Mouse (Mus musculus): ENCODE measurements around the gene Nras. TPM values are rescaled to one million over a fixed set of nuclear protein-coding genes. Genes with fewer than 3 reads are reported as not detected.

The Nras gene
- polyA plus RNA-seq, 1 experiment from 2014 or later = 111 TPM

DNA sequence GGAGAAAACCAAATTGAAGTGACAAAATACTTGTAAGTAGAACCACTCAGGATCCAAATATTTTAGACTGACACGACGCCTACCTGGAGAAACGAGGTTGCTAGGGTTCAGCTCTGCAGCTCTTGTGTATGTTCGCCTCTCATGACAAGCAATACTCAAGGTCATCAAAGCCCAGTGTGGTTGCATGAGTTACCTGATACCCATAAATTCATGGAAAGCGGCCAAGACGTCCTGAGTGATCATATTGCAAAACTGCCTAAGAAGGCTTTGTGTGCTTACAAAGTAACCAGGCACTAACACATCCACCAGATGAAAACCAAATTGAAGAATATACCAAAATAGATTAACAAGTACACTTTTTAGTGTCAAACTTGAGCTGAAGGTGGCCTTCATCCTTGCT lies 10.9 kb downstream of the Nras start:
- no peaks in the 10 kb centered on the region for H3K9me3 ChIP-seq
- no peak overlapping the region for H3K4me2 ChIP-seq
- H3K9ac ChIP-seq = no peak overlapping the region
- peaks cover 46% of the 10 kb centered on the region for H3K36me3 ChIP-seq
- no peaks in the 10 kb centered on the region for H3K4me1 ChIP-seq (replicated peaks)
- H3K4me3 ChIP-seq = no peak overlapping the region
- WGBS = 94% methylated on average over 6 of the region's 6 CpGs
- ATAC-seq (ENCODE audit: low FRiP score) = no peak
- H3K27ac ChIP-seq = no peak overlapping the region
- no peaks in the 10 kb centered on the region for H3K27me3 ChIP-seq

DNA sequence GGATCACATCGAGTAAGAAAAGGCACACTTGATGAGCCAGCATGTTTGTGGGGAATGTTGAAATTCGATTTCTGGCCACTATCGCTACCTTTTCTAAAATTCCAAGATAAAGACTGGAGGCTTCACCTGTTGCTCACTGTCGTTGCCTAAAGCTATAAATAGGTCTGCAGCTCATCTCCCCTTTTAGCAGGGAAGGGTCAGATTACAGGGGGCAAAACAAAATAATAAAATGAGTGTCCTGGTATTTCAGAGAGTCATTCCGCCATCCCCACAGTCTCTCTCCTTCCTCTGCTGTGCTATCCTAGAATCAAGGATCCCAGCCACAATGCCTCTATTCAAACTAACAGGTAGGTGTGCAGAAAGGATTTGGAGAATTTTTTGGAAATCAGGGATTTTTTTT lies 15.7 kb downstream of the Nras start, which contains the start of gene Ampd1:
Ampd1 (plus strand) TSS at position 244 of the 400 bp plus-strand sequence.
- 79% methylated on average over 5 of the region's 5 CpGs for WGBS
- peaks cover 7% of the 10 kb centered on the region for H3K36me3 ChIP-seq
- no peak within 1 kb of the TSS for H3K4me3 ChIP-seq

DNA sequence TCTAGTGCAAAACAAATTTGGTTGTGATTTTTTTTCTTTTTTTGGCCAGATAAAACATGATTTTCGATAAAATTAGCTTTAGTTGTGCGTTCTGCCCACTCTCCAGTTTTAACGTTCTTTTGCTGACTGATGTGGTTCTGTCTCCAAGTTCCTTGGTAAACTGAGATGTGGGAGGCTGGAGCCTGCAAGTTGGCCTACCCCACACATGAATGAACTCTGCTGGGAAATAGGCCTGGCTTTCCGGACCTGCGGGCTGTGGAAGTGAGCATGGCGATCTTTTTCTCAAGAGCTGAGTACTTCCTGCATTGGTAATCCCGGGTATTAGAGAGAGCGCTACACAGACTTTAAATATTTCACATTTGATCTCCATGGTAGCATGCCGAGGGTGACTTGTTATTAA lies 17.8 kb downstream of the Nras start:
- H3K9ac ChIP-seq = no peak overlapping the region
- H3K4me1 ChIP-seq (replicated peaks) = 0 out of 2 replicates have a peak, but pooled peaks cover under 1% of the 10 kb centered on the region
- H3K4me3 ChIP-seq = no peak overlapping the region
- no peaks in the 10 kb centered on the region for H3K36me3 ChIP-seq
- 88% methylated on average over 9 of the region's 9 CpGs for WGBS
- no peak for ATAC-seq (ENCODE audit: low FRiP score)
- no peaks in the 10 kb centered on the region for H3K27me3 ChIP-seq
- H3K27ac ChIP-seq = no peak overlapping the region
- no peak overlapping the region for H3K4me2 ChIP-seq
- H3K9me3 ChIP-seq = no peaks in the 10 kb centered on the region

More for the DNA sequence above, 15.7 kb downstream of the Nras start, which contains the start of gene Ampd1:
- Histone ChIP-seq H3K9ac (no peak within 1 kb of the TSS), H3K9me3 (no peaks in the 10 kb centered on the region), H3K4me1 (replicated peaks) (no peaks in the 10 kb centered on the region), H3K27ac (no peak within 1 kb of the TSS), H3K27me3 (no peaks in the 10 kb centered on the region), H3K4me2 (no peak within 1 kb of the TSS)
- ATAC-seq (ENCODE audit: low FRiP score) = no peak

DNA sequence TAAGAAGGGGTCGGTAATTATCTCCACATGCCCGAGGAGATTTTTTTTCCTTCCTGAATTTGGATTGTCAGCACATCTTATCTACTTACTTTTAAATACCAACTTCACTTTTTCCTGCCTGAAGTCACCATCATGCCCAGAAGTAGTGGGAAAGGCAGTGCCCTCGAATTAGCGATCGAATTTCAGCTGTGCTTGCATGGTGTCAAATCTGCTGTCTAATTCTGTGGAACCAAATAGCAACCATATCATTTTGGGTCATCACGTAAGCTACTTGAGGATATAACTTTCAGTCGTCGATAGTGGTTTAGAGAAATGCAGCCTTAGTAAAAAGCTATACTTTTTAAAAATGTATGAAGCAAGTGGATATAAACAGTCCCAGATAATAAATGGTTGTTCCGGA lies 18.4 kb downstream of the Nras start:
- Histone ChIP-seq H3K4me3 (no peak overlapping the region), H3K27ac (no peak overlapping the region), H3K9ac (no peak overlapping the region), H3K4me2 (no peak overlapping the region), H3K9me3 (no peaks in the 10 kb centered on the region), H3K27me3 (no peaks in the 10 kb centered on the region), H3K4me1 (replicated peaks) (peaks cover 5% of the 10 kb centered on the region; the same call in 1 of the 2 replicates), H3K36me3 (no peaks in the 10 kb centered on the region)
- WGBS = 92% methylated on average over 9 of the region's 9 CpGs
- ATAC-seq (ENCODE audit: low FRiP score) = no peak

DNA sequence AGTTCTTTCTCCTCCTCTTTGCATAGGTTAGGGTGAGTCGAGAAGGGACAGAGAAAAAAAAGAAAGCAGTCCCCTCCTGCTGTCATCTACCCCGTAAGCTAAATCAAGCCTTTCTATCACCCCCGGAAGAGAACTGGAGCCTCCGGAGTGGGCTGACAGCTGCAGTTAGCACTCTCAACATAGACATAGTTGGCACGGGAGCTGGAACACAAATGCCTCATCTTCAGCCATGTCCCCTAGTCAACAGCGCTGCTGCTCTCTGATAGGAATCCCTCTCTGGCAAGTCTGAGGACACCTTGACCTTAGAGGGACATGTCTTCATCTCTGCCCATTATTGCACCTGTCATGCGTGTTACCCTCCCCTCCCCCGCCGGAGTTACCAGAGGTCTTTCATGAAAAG lies 21.2 kb downstream of the Nras start:
- Histone ChIP-seq H3K4me1 (replicated peaks) (peaks cover 5% of the 10 kb centered on the region; the same call in 1 of the 2 replicates), H3K36me3 (no peaks in the 10 kb centered on the region), H3K27ac (no peak overlapping the region), H3K4me2 (no peak overlapping the region), H3K27me3 (no peaks in the 10 kb centered on the region), H3K9me3 (no peaks in the 10 kb centered on the region), H3K4me3 (no peak overlapping the region), H3K9ac (no peak overlapping the region)
- ATAC-seq (ENCODE audit: low FRiP score) = no peak
- WGBS = 82% methylated on average over 9 of the region's 9 CpGs

DNA sequence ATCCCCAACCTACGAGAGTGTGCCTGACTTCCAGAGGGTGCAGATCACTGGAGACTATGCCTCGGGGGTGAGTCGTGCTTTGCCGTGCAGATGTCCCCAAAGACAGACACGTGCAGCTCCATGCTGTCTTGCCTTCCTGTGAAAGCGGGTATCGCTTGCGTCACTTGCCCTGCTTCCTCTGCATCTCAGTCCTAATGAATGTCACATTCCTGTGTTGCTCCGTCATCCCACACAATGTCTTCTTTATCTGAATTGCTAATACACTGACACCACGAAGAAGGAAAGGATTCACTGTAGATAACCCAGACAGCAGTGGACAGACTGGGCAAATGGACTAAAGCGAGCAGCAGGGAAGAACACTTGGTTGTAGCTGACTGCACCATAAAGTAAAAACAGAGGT lies 23.0 kb downstream of the Nras start:
- 51% methylated on average over 11 of the region's 11 CpGs for WGBS
- Histone ChIP-seq H3K4me1 (replicated peaks) (peaks cover 5% of the 10 kb centered on the region; the same call in 1 of the 2 replicates), H3K9me3 (no peaks in the 10 kb centered on the region), H3K4me2 (no peak overlapping the region), H3K9ac (no peak overlapping the region), H3K27me3 (no peaks in the 10 kb centered on the region), H3K36me3 (no peaks in the 10 kb centered on the region), H3K4me3 (no peak overlapping the region), H3K27ac (no peak overlapping the region)
- ATAC-seq (ENCODE audit: low FRiP score) = no peak

DNA sequence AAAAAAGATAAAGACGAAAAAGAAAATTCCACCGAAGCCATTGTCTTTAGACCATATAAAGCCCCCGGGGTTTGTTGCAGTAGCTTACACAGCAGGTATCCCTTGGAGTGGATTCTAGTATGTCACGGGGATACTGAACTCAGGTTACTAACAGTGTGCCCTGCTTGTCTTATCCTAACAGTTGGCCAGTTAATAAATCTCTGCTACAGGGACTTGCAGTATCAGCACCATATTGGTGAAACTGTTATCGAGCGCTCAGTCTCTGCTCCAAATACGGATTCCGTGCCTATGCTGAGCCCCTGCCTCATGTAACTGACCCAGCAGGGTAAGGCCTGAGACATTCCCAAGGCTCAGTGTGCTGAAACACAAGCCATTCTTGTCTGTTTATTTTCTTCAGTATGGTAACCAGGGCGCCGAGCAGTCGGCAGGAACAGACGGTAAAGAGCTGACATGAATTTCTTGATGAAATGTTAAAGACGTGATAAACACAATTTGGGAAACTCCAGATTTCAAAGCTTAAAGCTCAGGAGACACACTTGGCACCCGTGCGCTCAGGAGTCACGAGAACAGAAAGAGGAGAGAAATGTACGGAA lies 23.9 kb downstream of the Nras start:
- ATAC-seq (ENCODE audit: low FRiP score) = no peak
- Histone ChIP-seq H3K9me3 (no peaks in the 10 kb centered on the region), H3K9ac (no peak overlapping the region), H3K4me1 (replicated peaks) (peaks cover 5% of the 10 kb centered on the region; the same call in 1 of the 2 replicates), H3K4me2 (no peak overlapping the region), H3K4me3 (no peak overlapping the region), H3K27me3 (no peaks in the 10 kb centered on the region), H3K27ac (no peak overlapping the region), H3K36me3 (no peaks in the 10 kb centered on the region)
- WGBS = 87% methylated on average over 17 of the region's 17 CpGs

DNA sequence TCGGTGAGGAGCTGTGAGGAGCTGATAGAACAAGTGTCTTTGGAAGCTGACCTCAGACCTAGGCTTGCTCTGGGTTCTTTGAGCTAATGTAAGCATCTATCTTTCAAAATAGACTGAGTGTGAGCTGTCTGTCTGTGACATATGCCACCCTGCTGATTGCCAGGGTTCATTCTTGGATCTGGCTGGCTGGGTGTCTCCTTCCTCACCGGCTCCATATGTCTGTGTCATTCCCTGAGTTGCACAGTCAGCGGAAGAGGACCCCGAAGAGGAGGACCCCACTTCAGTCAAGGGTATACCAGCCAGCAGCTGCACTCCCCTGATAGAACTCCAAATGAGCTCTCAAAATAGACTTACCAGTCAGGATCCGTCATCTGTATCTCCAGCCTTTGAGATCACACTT lies 24.7 kb downstream of the Nras start:
- Histone ChIP-seq H3K9me3 (no peaks in the 10 kb centered on the region), H3K36me3 (no peaks in the 10 kb centered on the region), H3K27ac (no peak overlapping the region), H3K27me3 (no peaks in the 10 kb centered on the region), H3K4me2 (no peak overlapping the region), H3K9ac (no peak overlapping the region), H3K4me3 (no peak overlapping the region), H3K4me1 (replicated peaks) (peaks cover 5% of the 10 kb centered on the region; the same call in 1 of the 2 replicates)
- WGBS = 96% methylated on average over 5 of the region's 5 CpGs
- no peak for ATAC-seq (ENCODE audit: low FRiP score)

DNA sequence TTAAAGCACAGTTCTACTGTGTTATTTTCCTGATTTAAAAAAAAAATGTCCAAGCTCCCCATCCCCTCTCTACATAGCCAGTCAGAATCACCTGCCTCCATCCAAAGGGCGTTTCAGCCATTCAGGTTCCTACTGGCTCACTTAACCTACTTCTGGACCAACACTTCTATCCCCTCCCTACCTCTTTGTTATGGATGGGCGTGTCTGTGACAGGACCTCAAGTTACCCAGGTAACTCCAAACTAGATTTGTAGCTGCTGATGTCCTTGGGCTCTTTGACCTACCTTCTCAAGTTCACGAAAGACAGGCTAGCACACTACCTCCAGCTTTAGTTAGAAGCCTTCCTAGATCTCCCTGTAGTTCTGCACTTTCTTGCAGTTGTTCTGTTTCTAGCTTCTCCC lies 27.9 kb downstream of the Nras start:
- ATAC-seq (ENCODE audit: low FRiP score) = no peak
- 85% methylated on average over 3 of the region's 3 CpGs for WGBS
- no peak overlapping the region for H3K9ac ChIP-seq
- no peaks in the 10 kb centered on the region for H3K9me3 ChIP-seq
- no peaks in the 10 kb centered on the region for H3K36me3 ChIP-seq
- H3K4me3 ChIP-seq = no peak overlapping the region
- no peak overlapping the region for H3K27ac ChIP-seq
- H3K4me1 ChIP-seq (replicated peaks) = peaks cover 4% of the 10 kb centered on the region; the same call in 1 of the 2 replicates
- no peak overlapping the region for H3K4me2 ChIP-seq
- no peaks in the 10 kb centered on the region for H3K27me3 ChIP-seq

DNA sequence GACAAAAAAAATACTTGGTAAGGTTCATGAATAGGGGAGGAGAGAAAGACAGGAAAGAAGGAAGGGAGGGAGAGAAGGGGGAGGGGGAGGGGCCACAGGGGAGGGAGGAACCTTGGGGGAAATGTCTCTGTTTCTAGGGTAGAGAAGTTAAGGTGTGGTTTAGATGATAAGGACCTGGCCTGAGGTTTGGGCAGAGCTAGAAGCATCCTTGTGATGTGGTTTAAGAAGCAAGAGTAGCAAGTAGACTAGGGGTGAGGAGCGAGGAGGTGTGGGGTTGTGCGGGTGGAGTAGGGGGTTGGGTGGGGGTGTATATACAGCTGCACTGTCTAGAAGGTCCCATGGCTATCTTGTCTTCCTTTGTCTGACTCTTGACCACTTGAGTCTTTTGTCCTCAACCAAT lies 33.7 kb downstream of the Nras start:
- no peaks in the 10 kb centered on the region for H3K27me3 ChIP-seq
- ATAC-seq (ENCODE audit: low FRiP score) = no peak
- H3K4me3 ChIP-seq = no peak overlapping the region
- no peaks in the 10 kb centered on the region for H3K9me3 ChIP-seq
- H3K36me3 ChIP-seq = no peaks in the 10 kb centered on the region
- no peak overlapping the region for H3K27ac ChIP-seq
- WGBS = 97% methylated on average over 2 of the region's 2 CpGs
- no peak overlapping the region for H3K9ac ChIP-seq
- H3K4me2 ChIP-seq = no peak overlapping the region
- no peaks in the 10 kb centered on the region for H3K4me1 ChIP-seq (replicated peaks)

DNA sequence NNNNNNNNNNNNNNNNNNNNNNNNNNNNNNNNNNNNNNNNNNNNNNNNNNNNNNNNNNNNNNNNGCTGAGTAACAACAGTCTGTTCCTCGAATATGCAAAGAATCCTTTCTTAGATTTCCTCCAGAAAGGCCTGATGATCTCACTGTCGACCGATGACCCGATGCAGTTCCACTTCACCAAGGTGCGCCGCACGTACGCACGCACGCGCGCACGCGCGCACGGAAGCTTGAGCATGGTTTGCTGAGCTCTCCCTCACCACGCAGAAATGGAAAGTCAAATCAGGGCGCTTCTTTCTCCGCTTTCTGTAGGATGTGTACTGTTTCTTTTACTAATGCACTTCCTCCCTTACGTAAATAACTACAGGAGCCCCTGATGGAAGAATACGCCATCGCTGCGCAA lies 40.6 kb downstream of the Nras start:
- Histone ChIP-seq H3K9me3 (no peaks in the 10 kb centered on the region), H3K9ac (no peak overlapping the region), H3K36me3 (no peaks in the 10 kb centered on the region), H3K27ac (no peak overlapping the region), H3K4me2 (no peak overlapping the region), H3K27me3 (peaks cover 29% of the 10 kb centered on the region), H3K4me1 (replicated peaks) (peaks cover 14% of the 10 kb centered on the region), H3K4me3 (no peak overlapping the region)
- WGBS = 74% methylated on average over 23 of the region's 23 CpGs
- no peak for ATAC-seq (ENCODE audit: low FRiP score)

DNA sequence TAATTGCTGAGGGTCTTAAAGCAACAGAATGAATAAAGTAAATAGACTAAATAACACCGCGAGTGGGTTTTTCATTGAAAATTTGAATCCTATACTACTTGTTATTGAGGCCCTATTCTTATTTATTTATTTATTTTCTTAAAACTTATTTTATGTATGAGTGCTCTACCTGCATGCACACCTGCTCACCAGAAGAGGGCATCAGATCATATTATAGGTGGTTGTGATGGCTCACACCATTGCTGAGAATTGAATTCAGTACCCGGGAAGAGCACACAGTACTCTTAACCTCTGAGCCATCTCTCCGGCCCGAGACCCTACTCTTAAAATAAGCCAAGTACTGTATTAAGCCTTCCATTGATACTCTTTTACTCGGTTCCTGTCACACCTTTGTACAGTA lies 41.6 kb downstream of the Nras start:
- H3K27ac ChIP-seq = no peak overlapping the region
- 86% methylated on average over 6 of the region's 6 CpGs for WGBS
- no peak overlapping the region for H3K4me3 ChIP-seq
- no peaks in the 10 kb centered on the region for H3K9me3 ChIP-seq
- peaks cover 14% of the 10 kb centered on the region for H3K4me1 ChIP-seq (replicated peaks)
- no peak overlapping the region for H3K4me2 ChIP-seq
- no peak overlapping the region for H3K9ac ChIP-seq
- no peak for ATAC-seq (ENCODE audit: low FRiP score)
- H3K27me3 ChIP-seq = peaks cover 39% of the 10 kb centered on the region
- no peaks in the 10 kb centered on the region for H3K36me3 ChIP-seq

DNA sequence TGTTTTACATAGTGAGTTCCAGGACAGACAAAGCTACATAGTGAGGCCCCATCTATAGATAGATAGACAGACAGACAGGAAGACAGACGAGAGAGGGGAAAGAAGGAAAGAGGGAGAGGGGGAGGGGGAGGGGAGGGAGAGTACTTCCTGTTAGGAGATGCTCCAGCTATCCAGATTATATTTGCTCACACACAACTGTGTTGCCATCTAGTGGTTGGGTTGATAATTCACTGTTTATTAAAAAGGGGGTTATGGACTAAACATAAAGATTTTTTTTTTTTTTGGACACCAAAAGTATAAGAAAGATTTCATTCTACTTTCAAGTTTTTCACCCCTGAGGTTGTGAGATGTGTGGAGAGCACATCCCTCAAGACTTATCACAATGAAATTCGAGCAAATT lies 42.6 kb downstream of the Nras start:
- Histone ChIP-seq H3K9ac (no peak overlapping the region), H3K9me3 (no peaks in the 10 kb centered on the region), H3K4me3 (no peak overlapping the region), H3K4me1 (replicated peaks) (peaks cover 14% of the 10 kb centered on the region), H3K36me3 (no peaks in the 10 kb centered on the region), H3K4me2 (no peak overlapping the region), H3K27ac (no peak overlapping the region), H3K27me3 (peaks cover 43% of the 10 kb centered on the region)
- 63% methylated on average over 2 of the region's 2 CpGs for WGBS
- no peak for ATAC-seq (ENCODE audit: low FRiP score)

Measured in hindbrain, embryonic 13.5 days (tissue).